Mouse (Mus musculus): Measurements from ENCODE around the gene Actr2.
"Not testable (repeated sequence)": the region's sequence is repeated elsewhere in the genome, so short reads cannot be mapped to it uniquely, and the experiment has no call there.

Actr2 gene

GRCm38 (mm10) chr11:20052814-20053536 lies 59.7 kb downstream of the Actr2 start:
- no peak for DNase-seq (ENCODE audit: extremely low spot score, low spot score)

GRCm38 (mm10) chr11:20045586-20045985 lies 67.1 kb downstream of the Actr2 start:
- no peak for DNase-seq (ENCODE audit: extremely low spot score, low spot score)

GRCm38 (mm10) chr11:20043256-20043655 lies 69.5 kb downstream of the Actr2 start:
- no peak for DNase-seq (ENCODE audit: extremely low spot score, low spot score)

- no peak for DNase-seq (ENCODE audit: extremely low spot score, low spot score)
Measured at GRCm38 (mm10) chr11:20042106-20042505, 70.6 kb downstream of the Actr2 start.

DNA sequence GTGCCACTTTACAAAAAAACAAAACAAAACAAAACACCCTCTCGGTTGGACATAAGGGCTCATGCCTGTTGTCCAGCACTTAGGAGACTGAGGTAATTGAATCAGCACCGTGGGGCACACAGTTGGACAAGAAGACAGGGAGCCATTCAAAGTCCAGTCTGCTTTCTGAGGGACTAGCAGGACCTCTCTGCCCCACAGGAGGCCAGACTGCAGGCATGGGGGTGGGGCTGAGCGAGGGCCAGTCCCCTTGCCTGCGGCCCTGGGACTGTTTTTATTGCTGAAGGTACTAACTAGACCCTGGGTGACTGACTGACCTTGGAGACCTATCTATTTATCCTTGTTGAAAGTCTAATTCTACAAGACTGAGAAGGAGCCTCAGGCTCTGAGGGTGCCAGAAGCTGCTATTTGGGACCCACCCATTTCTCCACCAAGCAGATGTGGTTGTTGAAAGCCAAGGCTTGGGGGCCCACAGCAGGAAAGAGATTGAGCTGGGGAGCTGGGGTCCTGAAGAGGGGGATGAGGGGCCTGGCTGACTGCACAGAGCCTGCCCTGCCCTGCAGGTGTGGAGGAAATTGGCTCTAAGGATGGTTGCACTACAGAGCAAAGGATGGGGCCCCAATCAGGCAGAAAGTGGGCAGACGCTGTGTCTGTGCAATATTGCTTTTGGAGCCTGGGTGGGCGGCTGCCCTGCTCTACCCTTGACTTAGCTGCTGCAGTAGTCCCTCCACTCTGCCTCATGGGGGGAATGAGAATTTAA lies 71.4 kb downstream of the Actr2 start:
- no peak for DNase-seq (ENCODE audit: extremely low spot score, low spot score)

DNA sequence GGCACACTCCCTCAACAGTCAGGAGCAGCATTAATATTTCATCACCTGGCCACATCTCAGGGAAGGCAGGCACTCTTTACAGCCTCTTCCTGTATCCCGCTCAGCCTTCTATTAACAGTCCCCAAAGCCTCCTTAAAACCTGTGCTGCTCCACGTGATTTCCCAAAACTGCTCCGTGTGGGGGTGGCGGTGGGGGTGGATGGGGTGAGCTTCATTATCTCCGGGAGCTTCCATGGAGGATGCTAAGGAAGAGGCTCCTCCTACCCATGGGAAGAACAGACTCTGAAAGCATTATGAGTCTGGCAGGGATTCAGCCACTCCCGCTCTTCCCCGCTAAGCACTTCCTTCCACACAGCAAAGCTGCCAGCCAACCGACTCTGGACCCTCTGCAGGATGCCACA lies 74.0 kb downstream of the Actr2 start:
- no peak for DNase-seq (ENCODE audit: extremely low spot score, low spot score)

GRCm38 (mm10) chr11:20037739-20038138 lies 75.0 kb downstream of the Actr2 start:
- DNase-seq (ENCODE audit: extremely low spot score, low spot score), result no peak

DNA sequence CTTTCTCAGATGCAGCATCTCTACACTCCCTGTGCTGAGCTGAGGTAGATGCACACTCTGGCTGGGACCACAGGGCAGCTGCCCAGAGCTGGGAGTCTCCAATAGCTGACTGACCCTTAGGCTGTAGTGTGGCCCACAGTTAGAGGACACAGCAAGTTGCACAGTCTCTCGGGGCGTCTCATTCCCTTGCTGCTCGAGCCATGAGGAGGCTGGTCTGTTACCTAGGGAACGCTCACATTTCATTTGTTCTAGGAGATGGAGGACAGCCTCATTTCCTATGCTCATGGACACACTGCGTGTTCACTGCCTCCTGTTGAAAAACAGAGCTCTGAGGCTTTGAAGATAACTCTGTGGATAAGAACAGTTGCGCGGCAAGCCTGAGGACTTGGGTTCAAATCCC lies 76.7 kb downstream of the Actr2 start:
- DNase-seq (ENCODE audit: extremely low spot score, low spot score), result no peak

DNA sequence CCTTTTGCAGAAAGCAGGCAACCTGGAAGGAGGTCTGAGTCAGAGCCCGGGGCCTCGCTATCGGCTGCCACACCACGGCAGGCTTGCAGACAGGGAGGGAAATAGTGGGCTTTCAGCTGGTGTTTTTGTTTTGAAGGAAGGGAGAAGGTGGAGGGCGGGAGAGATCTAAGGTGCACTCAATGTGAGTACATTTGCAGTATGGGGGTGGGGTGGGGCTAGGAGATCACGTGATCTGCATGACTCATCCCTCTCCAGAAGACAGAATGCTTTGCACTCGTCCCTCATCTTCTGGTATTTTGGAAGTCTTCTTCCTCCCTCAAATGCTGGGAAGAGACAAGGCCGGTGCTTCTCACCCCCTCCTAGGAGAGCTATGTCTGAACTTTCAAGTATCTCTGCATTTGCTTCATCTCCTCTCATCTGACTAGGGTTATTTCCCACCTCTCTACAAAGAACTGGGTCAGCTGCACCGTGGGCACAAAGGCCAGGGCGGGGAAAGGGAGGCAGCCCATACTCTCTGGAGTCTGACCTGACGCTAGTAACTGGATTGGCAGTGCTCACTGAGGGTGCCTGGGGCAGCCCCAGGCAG lies 77.3 kb downstream of the Actr2 start:
- DNase-seq (ENCODE audit: extremely low spot score, low spot score), result no peak

DNA sequence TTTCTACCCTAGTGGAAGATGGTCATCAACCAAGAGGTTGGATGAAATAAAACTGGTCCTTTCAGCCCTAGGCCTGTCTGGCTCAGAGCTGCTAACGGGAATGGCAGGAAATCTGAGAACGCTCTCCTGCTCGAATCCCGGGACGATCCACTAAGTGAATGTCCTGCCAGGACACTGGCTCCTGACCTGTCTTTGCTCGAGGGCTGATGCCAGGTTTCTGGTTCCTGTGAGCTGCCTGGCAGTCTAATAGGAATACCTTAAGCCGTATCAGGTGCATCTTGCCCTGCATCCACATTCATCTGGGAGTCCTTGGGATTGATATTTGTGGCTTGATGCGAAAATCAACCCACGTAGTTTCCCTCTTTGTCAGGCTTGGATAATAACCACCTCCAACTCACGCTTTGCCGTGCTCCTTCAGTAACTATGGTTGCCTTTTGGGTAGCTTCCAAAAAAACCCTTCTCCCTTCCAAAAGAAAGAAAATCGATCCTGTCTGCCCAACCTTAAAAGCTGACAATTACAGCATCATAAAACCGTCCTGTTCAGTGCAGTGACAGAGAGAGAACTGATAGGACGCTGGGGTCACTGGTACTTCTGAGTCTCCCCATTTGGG lies 78.3 kb downstream of the Actr2 start:
- DNase-seq (ENCODE audit: extremely low spot score, low spot score), result no peak

DNA sequence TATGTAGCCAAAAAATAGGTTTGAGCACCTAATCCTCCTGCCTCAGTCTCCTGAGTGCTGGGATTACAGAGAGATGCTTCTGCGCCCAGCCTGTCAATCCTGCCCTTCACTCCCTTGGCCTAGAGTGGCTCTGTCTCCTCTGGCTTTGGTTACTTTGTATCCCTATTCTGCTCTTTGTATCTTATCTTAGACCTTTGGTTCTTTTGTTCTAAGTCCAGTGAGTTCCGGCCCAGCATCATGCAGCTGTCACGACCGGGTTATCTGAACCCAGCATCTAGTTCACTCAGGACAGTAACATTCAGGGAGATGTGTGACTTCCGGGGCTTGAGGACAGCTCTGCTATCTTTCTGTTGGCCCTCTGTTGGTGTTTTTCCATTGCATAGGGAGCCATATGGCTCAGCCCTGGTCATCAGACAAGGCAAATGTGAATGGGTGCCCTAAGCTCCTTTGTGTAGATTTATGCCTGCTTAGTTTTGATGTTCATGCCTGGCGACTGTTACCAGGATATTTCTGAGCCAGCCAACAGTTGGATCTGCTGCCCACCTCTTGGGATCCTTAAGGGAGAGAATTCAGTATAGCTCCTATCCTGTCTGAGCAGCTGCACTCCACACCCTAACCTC lies 79.1 kb downstream of the Actr2 start:
- no peak for DNase-seq (ENCODE audit: extremely low spot score, low spot score)

DNA sequence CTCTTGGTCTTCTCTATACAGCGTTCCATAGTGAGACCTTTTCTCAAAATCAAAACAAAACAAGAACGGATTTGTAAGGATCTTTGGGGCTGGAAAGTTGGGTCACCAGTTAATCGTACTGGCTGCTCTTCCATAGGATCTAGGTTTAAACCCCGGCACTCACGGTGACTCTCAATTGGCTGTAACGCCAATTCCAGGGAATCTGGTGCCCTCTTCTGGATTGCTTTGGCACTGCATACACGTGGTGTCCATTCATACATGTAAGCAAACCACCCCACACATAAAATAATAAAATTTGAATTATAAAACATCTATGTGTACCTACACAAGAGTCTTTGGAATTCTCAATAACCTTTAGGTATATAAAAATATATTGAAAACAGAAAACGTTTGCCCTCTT lies 81.2 kb downstream of the Actr2 start:
- peak; percentile 54 for DNase-seq (ENCODE audit: extremely low spot score, low spot score)

DNA sequence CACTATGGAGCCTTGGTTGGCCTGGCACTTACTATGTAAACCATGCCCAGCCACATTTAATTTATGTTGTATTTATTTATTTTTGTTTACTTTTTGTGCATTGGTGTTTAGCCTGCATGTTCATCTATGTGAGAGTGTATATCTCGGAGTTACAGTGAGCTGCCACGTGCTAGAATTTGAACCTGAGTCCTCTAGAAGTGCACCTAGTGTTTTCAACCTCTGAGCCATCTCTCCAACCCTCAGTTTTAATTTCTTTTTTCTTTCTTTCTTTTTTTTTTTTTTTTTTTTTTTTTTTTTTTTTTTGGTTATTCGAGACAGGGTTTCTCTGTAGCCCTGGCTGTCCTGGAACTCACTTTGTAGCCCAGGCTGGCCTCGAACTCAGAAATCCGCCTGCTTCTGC lies 81.7 kb downstream of the Actr2 start:
- not testable (repeated sequence) for DNase-seq (ENCODE audit: extremely low spot score, low spot score)

GRCm38 (mm10) chr11:20029014-20029413 lies 83.7 kb downstream of the Actr2 start:
- no peak for DNase-seq (ENCODE audit: extremely low spot score, low spot score)

DNA sequence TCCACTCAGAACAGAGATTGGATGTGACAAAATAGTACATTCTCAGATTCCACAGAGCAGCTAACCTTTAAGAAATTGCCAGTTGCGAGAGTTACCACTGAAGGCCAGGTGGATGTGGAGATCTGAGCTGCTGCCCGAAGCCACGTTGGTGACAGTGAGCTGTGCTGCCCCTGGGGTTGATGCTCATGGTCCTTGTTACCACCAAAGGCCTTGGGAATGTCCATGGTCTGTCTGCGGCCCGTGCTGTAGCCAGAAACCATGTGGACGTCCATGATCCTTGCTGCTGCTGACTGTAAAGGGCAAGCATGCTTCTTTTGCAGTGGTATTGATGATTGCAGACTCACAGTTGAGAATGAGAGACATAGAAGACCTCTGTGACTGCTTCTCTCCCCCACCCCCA lies 84.3 kb downstream of the Actr2 start:
- DNase-seq (ENCODE audit: extremely low spot score, low spot score), result no peak

DNA sequence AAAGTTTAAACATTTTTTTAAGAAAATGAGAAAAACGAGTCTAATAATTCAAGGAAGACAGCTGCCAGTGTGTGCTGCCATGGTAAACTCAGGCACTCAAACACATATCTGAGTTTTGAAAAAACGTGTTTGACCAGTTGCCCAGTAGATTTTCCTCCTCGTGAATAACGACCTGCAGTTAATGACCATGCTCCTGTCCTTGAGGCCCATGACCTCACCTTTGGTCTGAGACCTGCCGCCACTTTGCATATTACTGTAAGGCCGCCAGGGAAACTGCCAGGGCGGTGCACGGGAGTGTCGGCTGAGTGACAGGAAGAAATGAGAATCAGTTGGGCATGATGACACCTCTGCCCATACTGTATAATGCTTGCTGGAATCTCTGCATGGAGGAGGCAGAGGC lies 85.0 kb downstream of the Actr2 start:
- no peak for DNase-seq (ENCODE audit: extremely low spot score, low spot score)

DNA sequence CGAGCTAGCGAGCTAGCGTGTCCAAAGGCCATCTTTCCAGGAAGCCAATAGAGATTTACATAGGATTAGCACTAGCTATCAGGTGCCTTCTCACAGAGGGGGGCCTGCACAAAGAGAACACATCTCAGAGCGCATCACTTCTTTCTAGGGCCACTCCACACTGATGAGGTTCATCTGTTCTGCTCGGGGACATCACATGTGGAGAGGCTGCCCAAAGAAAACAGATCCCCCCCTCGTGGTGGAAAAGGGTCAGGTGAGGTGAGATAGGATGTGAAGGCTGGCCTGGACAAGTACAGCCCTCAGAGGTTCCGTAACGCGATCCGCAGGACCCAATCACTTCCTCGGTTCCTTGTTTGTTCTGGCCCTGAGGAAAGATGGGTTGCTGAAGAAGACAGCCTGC lies 86.8 kb downstream of the Actr2 start:
- DNase-seq (ENCODE audit: extremely low spot score, low spot score), result no peak

DNA sequence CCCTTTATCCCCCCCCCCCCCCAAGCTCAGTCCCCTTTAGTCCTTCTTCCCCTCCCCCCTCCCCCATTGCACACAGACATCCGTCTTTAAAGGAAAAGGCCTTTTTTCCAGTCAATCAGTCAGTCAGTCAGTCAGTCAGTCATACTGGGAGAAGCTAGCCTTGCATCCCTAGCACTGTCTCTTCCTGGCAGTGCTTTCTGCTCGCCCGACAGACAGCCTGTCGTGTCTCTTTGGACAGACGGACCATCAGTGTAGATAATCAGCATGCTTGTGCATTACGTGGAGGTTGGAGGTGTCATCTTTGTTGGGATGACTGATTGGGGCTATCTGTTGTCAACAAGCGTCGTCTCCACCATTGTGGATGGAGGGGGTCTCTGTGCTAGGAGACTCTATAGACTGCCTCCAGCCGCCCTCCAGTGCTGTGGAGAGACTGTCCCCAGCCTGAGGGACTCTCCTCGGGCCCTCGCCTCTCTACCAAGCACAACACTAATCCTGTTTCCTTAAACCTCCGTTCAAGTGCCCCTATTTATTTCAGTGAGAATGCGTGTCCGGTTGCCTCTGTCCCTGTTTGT lies 89.7 kb downstream of the Actr2 start:
- DNase-seq (ENCODE audit: extremely low spot score, low spot score), result no peak

- DNase-seq (ENCODE audit: extremely low spot score, low spot score), result no peak
Measured at GRCm38 (mm10) chr11:20022462-20022861, 90.3 kb downstream of the Actr2 start.

- no peak for DNase-seq (ENCODE audit: extremely low spot score, low spot score)
Measured at GRCm38 (mm10) chr11:20020720-20021119, 92.0 kb downstream of the Actr2 start.

- DNase-seq (ENCODE audit: extremely low spot score, low spot score), result no peak
Measured at GRCm38 (mm10) chr11:20018905-20019304, 93.8 kb downstream of the Actr2 start.
